Mouse (Mus musculus) hindbrain, embryonic 10.5 days (tissue): ENCODE measurements at regions not wholly inside any gene's neighbourhood (a gene's known extent, or its start where the extent isn't known, plus 50 kb on each side); places are given as distances from the start of the nearest gene placed in this dataset.

Source experiments
- DNase-seq: peaks from one replicate; pipeline ENCODE4 v3.0.0-alpha.2; 2017; ENCODE audit warnings: low spot score
- H3K27ac ChIP-seq: fragments of 300-500 bp; sonication (generic); 2 replicates; pipeline ENCODE4 v1.5.1; 2016; ENCODE audit warnings: mild to moderate bottlenecking, moderate library complexity
- H3K27me3 ChIP-seq: fragments of 300-500 bp; sonication (generic); 2 replicates; pipeline ENCODE4 v1.6.1; 2016; ENCODE audit warnings: mild to moderate bottlenecking; ENCODE audit not compliant: poor library complexity, insufficient read depth, severe bottlenecking
- H3K36me3 ChIP-seq: fragments of 300-500 bp; sonication (generic); 2 replicates; pipeline ENCODE4 v1.6.1; 2016; ENCODE audit warnings: mild to moderate bottlenecking, moderate library complexity
- H3K4me1 ChIP-seq: fragments of 300-500 bp; sonication (generic); replicated peaks from 2 replicates; pipeline ENCODE4 v1.6.1; 2016; ENCODE audit warnings: mild to moderate bottlenecking
- H3K4me3 ChIP-seq: fragments of 300-500 bp; sonication (generic); 2 replicates; pipeline ENCODE4 v1.5.1; 2016; ENCODE audit warnings: mild to moderate bottlenecking, moderate library complexity
- H3K9me3 ChIP-seq: fragments of 300-500 bp; sonication (generic); 2 replicates; pipeline ENCODE4 v1.6.1; 2016; ENCODE audit warnings: mild to moderate bottlenecking, moderate library complexity
- WGBS: fragments of 180-500 bp; shearing (Covaris S2); methylation state at CpG from one replicate; pipeline ENCODE4 v1.1.7; 2016; 5-methylcytosine and 5-hydroxymethylcytosine counted together

DNA sequence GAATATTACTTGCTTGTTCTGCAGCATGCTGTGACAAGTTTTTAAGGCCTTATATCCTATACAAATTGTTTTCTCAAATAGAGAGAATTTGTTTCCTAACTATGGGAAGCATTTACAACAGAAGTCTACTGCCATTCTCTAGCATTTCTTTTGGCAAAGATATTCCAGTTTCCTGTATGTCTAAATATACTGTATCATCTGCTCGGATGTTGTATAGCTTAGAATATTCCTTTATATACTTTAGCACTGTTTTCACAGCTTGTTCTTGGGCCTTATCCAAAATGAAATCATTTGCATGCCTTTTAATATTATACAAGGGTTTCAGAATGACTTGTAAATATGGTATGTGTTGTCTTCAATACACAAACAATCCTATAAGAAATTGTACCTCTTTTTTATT, 92.1 kb upstream of the Ins2 start:
- no peaks in the 10 kb centered on the region for H3K4me1 ChIP-seq
- H3K27me3 ChIP-seq, result no peaks in the 10 kb centered on the region
- WGBS, result 86% methylated on average over 1 of the region's 1 CpGs
- H3K9me3 ChIP-seq, result no peaks in the 10 kb centered on the region
- no peak overlapping the region for H3K27ac ChIP-seq
- H3K36me3 ChIP-seq, result no peaks in the 10 kb centered on the region
- H3K4me3 ChIP-seq, result no peak overlapping the region
- DNase-seq, result no peak

DNA sequence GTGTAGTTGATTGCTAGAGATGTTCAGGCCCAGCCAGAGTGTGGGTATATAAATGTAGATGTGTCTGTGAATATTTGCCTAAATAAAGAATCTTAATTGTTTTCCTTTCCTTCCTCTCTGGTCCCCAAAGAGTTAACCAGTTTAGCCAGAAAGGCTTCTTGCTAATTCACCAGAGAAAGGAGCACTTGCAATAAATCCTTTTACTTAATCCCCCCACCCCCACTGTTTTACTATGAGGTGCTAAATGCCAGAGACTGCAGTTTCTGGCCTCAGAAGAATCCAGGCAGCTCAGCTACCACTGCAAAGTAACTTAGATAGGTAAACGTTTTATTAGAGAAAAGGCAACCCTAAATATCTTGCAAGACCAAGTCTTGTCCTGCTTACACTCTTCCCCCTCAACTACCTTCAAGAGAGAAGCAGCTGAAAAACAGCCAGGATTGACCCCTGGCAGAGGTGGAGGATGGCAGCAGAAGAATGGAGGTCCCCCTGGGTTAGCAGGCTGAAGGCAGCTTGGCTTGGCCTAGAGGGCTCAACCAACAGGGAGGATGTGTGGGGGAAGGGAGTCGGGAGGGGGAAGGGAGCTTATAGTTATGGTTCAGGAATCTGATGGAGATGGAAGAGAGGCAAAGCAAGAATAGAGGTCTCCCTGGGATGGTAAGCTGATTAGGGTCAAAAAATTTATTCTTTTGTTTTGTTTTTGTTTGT, 87.9 kb upstream of the Ins2 start:
- no peaks in the 10 kb centered on the region for H3K27me3 ChIP-seq
- H3K9me3 ChIP-seq, result no peaks in the 10 kb centered on the region
- no peak overlapping the region for H3K27ac ChIP-seq
- no peaks in the 10 kb centered on the region for H3K36me3 ChIP-seq
- no peak overlapping the region for H3K4me3 ChIP-seq
- H3K4me1 ChIP-seq, result no peaks in the 10 kb centered on the region
- DNase-seq, result no peak
- WGBS, result 34% methylated on average over 2 of the region's 2 CpGs

DNA sequence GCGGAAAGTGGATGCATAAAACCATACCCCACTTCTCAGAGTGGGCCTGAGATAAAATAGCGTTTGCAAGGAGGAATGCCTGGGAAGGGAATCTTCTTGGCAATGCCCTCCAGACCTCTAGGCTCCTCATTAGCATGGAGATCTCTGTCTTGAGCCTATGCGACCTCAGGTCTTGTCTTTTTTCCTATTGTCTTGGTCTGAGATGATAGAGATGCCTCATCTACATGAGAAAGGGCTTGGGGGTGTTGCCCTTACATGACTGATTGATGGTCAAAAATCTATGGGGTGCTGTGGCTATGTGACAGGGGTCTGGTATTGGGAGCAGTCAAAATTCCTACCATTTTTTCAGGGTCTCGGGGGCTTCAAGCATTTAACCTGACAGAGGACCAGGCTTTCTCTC, 67.5 kb upstream of the Ins2 start:
- no peaks in the 10 kb centered on the region for H3K9me3 ChIP-seq
- H3K4me1 ChIP-seq, result no peaks in the 10 kb centered on the region; the same call in 1 of the 2 replicates
- WGBS, result 59% methylated on average over 4 of the region's 4 CpGs
- no peak overlapping the region for H3K27ac ChIP-seq
- H3K4me3 ChIP-seq, result no peak overlapping the region
- no peaks in the 10 kb centered on the region for H3K27me3 ChIP-seq
- no peaks in the 10 kb centered on the region for H3K36me3 ChIP-seq
- DNase-seq, result no peak

GRCm38 (mm10) chr7:142799424-142799823, 56.2 kb upstream of the Ins2 start:
- H3K9me3 ChIP-seq, result no peaks in the 10 kb centered on the region
- no peaks in the 10 kb centered on the region for H3K4me1 ChIP-seq
- WGBS, result 38% methylated on average over 6 of the region's 6 CpGs
- H3K36me3 ChIP-seq, result no peaks in the 10 kb centered on the region
- no peak overlapping the region for H3K27ac ChIP-seq
- no peak overlapping the region for H3K4me3 ChIP-seq
- peak; percentile 43 for DNase-seq
- H3K27me3 ChIP-seq, result no peaks in the 10 kb centered on the region

GRCm38 (mm10) chr7:142794481-142794880, 51.3 kb upstream of the Ins2 start:
- Histone ChIP-seq H3K27me3 (no peaks in the 10 kb centered on the region), H3K4me3 (no peak overlapping the region), H3K9me3 (no peaks in the 10 kb centered on the region), H3K36me3 (no peaks in the 10 kb centered on the region), H3K4me1 (peaks cover 27% of the 10 kb centered on the region), H3K27ac (no peak overlapping the region)
- no peak for DNase-seq
- 85% methylated on average over 2 of the region's 2 CpGs for WGBS
